Mouse (Mus musculus): ENCODE results near the gene Eapp. TPM values are rescaled to one million over a fixed set of nuclear protein-coding genes. Genes with fewer than 3 reads are reported as not detected.
"Not testable (repeated sequence)": the region's sequence is repeated elsewhere in the genome, so short reads cannot be mapped to it uniquely, and the experiment has no call there.

Gene Eapp
- polyA plus RNA-seq, 1 experiment from 2014 or later, result 78.5 TPM

- not testable (repeated sequence) for H3K4me2 ChIP-seq (replicated peaks); H3K4me3 ChIP-seq (replicated peaks; ENCODE audit: low read length); H3K9me3 ChIP-seq (ENCODE audit: control insufficient read depth, low read length); H3K27me3 ChIP-seq (ENCODE audit: control insufficient read depth, insufficient read depth, low read length); H3K36me3 ChIP-seq (replicated peaks; ENCODE audit: control insufficient read depth, insufficient read depth); H3K4me1 ChIP-seq (replicated peaks; ENCODE audit: control insufficient read depth, insufficient read depth, low read length); H3K27ac ChIP-seq; DNase-seq (ENCODE audit: low spot score); H3K9ac ChIP-seq
- WGBS, result 0% methylated on average over 5 of the region's 48 CpGs
- ATAC-seq (ENCODE audit: low FRiP score), result peak; percentile 63
Measured at GRCm38 (mm10) chr12:54713822-54714626, 18.3 kb upstream of the Eapp start.

DNA sequence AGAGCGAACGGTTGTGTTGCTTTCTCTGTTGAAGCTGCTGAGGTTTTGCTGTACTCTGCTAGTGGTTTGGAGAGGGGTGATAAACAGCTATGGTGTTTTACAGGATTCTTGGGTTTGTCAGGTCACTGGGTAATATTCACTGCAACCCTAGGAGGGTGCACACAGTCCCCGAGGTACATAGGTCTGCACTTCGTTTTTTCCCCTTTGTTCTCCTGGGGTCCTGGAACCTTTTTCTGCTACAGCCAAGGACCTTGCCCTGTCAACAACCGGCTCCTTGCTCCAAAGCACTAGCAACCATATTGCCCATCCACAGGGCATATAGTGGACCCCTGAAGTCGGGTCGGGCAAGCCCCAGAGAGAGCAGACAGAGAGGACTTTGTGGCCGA, 14.8 kb upstream of the Eapp start:
- H3K36me3 ChIP-seq (replicated peaks; ENCODE audit: control insufficient read depth, insufficient read depth); H3K9ac ChIP-seq; H3K27me3 ChIP-seq (ENCODE audit: control insufficient read depth, insufficient read depth, low read length); DNase-seq (ENCODE audit: low spot score); H3K4me3 ChIP-seq (replicated peaks; ENCODE audit: low read length); H3K4me1 ChIP-seq (replicated peaks; ENCODE audit: control insufficient read depth, insufficient read depth, low read length); H3K9me3 ChIP-seq (ENCODE audit: control insufficient read depth, low read length): not testable (repeated sequence)
- ATAC-seq (ENCODE audit: low FRiP score), result peak; percentile 83
- peak overlapping the region; percentile 33; the same call in 1 of the 2 replicates for H3K4me2 ChIP-seq (replicated peaks)
- H3K27ac ChIP-seq, result peak overlapping the region; percentile 69; the same call in 1 of the 2 replicates
- 1% methylated on average over 3 of the region's 8 CpGs for WGBS

GRCm38 (mm10) chr12:54709691-54710493, 14.2 kb upstream of the Eapp start:
- peak overlapping the region; percentile 38; the same call in 1 of the 2 replicates for H3K4me2 ChIP-seq (replicated peaks)

DNA sequence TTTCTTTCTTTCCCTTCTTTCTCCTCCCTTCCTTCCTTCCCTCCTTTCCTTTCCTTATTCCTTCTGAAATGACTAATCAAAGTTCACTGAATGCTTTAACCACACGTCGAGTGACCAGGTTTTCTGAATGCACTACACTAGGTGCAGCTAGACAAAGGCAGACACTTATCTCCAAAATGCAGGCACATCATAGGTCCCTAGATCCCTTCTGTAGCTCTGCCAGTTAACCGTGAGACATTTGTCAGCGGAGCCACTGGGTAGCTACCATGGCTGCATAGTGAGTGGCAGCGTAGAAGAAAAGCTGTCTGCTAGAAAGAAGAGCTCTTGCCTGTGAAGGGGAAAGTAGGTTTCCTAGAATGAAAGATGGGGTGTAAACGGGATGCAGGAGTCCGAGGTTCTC, 3.7 kb upstream of the Eapp start:
- 71% methylated on average over 7 of the region's 7 CpGs for WGBS
- Histone ChIP-seq H3K36me3 (replicated peaks; ENCODE audit: control insufficient read depth, insufficient read depth) (no peaks in the 10 kb centered on the region), H3K4me1 (replicated peaks; ENCODE audit: control insufficient read depth, insufficient read depth, low read length) (peaks cover 6% of the 10 kb centered on the region; the same call in 1 of the 2 replicates), H3K27me3 (ENCODE audit: control insufficient read depth, insufficient read depth, low read length) (no peaks in the 10 kb centered on the region), H3K27ac (no peak overlapping the region), H3K9me3 (ENCODE audit: control insufficient read depth, low read length) (no peaks in the 10 kb centered on the region), H3K4me3 (replicated peaks; ENCODE audit: low read length) (no peak overlapping the region), H3K9ac (no peak overlapping the region), H3K4me2 (replicated peaks) (no peak overlapping the region)
- ATAC-seq (ENCODE audit: low FRiP score) (no peak), DNase-seq (ENCODE audit: low spot score) (no peak)

More at GRCm38 (mm10) chr12:54709691-54710493, 14.2 kb upstream of the Eapp start:
- H3K27ac ChIP-seq, result 0 out of 2 replicates have a peak overlapping the region, but pooled peaks have one; percentile 59
- H3K4me3 ChIP-seq (replicated peaks; ENCODE audit: low read length), result 0 out of 2 replicates have a peak overlapping the region, but pooled peaks have one; percentile 14
- not testable (repeated sequence) for H3K9ac ChIP-seq; H3K4me1 ChIP-seq (replicated peaks; ENCODE audit: control insufficient read depth, insufficient read depth, low read length); H3K36me3 ChIP-seq (replicated peaks; ENCODE audit: control insufficient read depth, insufficient read depth); H3K9me3 ChIP-seq (ENCODE audit: control insufficient read depth, low read length); DNase-seq (ENCODE audit: low spot score); H3K27me3 ChIP-seq (ENCODE audit: control insufficient read depth, insufficient read depth, low read length)
- WGBS, result 0% methylated on average over 9 of the region's 44 CpGs
- peak; percentile 81 for ATAC-seq (ENCODE audit: low FRiP score)

DNA sequence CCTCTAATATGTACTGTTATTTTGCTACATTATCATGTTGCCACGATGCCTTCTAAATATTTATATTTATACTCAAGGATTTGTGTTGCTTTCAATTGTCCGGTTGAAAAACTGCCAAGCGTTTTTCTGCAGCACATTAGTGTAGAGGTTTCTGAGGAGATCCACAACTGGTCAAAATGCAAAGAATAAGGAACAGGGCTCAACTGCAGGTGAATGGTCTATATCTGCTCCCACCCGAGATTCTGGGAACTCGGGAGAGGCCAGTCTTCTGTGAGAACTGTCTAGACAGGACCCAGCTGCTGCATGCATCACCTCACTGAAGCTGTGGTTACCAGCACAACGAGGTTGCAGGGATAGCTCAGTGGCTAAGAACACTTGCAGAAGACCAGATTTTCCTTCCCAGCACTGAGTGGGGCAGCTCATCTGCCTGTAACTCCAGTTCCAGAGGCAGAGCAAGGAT, 2.1 kb upstream of the Eapp start:
- 62% methylated on average over 6 of the region's 6 CpGs for WGBS
- DNase-seq (ENCODE audit: low spot score), result no peak
- ATAC-seq (ENCODE audit: low FRiP score), result no peak
- Histone ChIP-seq H3K9ac (no peak overlapping the region; the same call in 1 of the 2 replicates), H3K4me1 (replicated peaks; ENCODE audit: control insufficient read depth, insufficient read depth, low read length) (peaks cover 9% of the 10 kb centered on the region; the same call in 1 of the 2 replicates), H3K27ac (peak overlapping the region; percentile 51; the same call in 1 of the 2 replicates), H3K36me3 (replicated peaks; ENCODE audit: control insufficient read depth, insufficient read depth) (peaks cover 2% of the 10 kb centered on the region; the same call in 1 of the 2 replicates), H3K4me3 (replicated peaks; ENCODE audit: low read length) (no peak overlapping the region), H3K4me2 (replicated peaks) (no peak overlapping the region), H3K27me3 (ENCODE audit: control insufficient read depth, insufficient read depth, low read length) (no peaks in the 10 kb centered on the region), H3K9me3 (ENCODE audit: control insufficient read depth, low read length) (no peaks in the 10 kb centered on the region)

DNA sequence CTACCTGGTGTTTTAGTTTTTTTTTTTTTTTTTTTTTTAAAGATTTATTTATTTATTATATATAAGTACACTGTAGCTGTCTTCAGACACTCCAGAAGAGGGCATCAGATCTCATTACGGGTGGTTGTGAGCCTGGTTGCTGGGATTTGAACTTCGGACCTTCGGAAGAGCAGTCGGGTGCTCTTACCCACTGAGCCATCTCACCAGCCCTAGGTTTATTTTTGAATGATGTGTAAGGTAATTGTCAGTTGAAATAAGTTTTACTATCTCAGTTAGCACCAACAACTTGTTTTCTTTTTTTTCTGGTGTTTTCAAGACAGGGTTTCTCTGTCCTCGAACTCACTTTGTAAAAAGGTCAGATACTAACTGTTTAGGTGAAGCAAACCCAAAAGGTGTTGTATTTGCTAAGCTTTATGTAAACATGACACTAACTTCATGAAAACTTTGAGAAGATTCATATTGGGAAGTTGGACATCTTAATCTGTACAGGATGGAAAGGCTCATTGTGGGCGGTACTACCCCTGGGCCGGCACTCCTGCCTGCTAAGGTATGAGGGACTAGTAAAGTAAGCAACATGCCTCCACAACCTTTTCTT, 1.4 kb upstream of the Eapp start:
- DNase-seq (ENCODE audit: low spot score) (no peak), ATAC-seq (ENCODE audit: low FRiP score) (no peak)
- H3K9ac ChIP-seq, result no peak overlapping the region
- peak overlapping the region; percentile 74; the same call in 1 of the 2 replicates for H3K4me2 ChIP-seq (replicated peaks)
- H3K27ac ChIP-seq, result peak overlapping the region; percentile 51; the same call in 1 of the 2 replicates
- H3K27me3 ChIP-seq (ENCODE audit: control insufficient read depth, insufficient read depth, low read length), result no peaks in the 10 kb centered on the region
- no peaks in the 10 kb centered on the region for H3K9me3 ChIP-seq (ENCODE audit: control insufficient read depth, low read length)
- H3K4me1 ChIP-seq (replicated peaks; ENCODE audit: control insufficient read depth, insufficient read depth, low read length), result peaks cover 9% of the 10 kb centered on the region; the same call in 1 of the 2 replicates
- no peak overlapping the region for H3K4me3 ChIP-seq (replicated peaks; ENCODE audit: low read length)
- 13% methylated on average over 7 of the region's 7 CpGs for WGBS
- H3K36me3 ChIP-seq (replicated peaks; ENCODE audit: control insufficient read depth, insufficient read depth), result peaks cover 9% of the 10 kb centered on the region; the same call in 1 of the 2 replicates

- H3K9me3 ChIP-seq (ENCODE audit: control insufficient read depth, low read length), result no peaks in the 10 kb centered on the region
- H3K4me3 ChIP-seq (replicated peaks; ENCODE audit: low read length), result peak overlapping the region; percentile 89
- ATAC-seq (ENCODE audit: low FRiP score) (peak; percentile 92), DNase-seq (ENCODE audit: low spot score) (peak; percentile 98)
- peak overlapping the region; percentile 74 for H3K4me2 ChIP-seq (replicated peaks)
- H3K27ac ChIP-seq, result peak overlapping the region; percentile 98
- H3K9ac ChIP-seq, result peak overlapping the region; percentile 94
- peaks cover 16% of the 10 kb centered on the region for H3K36me3 ChIP-seq (replicated peaks; ENCODE audit: control insufficient read depth, insufficient read depth)
- H3K4me1 ChIP-seq (replicated peaks; ENCODE audit: control insufficient read depth, insufficient read depth, low read length), result peaks cover 9% of the 10 kb centered on the region; the same call in 1 of the 2 replicates
- no peaks in the 10 kb centered on the region for H3K27me3 ChIP-seq (ENCODE audit: control insufficient read depth, insufficient read depth, low read length)
- under 1% methylated on average over 32 of the region's 32 CpGs for WGBS
Measured at GRCm38 (mm10) chr12:54696242-54697002, 725 bp upstream of the Eapp start.

GRCm38 (mm10) chr12:54694847-54695510, 718 bp downstream of the Eapp start:
- ATAC-seq (ENCODE audit: low FRiP score) (no peak), DNase-seq (ENCODE audit: low spot score) (no peak)
- H3K9me3 ChIP-seq (ENCODE audit: control insufficient read depth, low read length), result no peaks in the 10 kb centered on the region
- peak overlapping the region; percentile 98 for H3K27ac ChIP-seq
- H3K4me1 ChIP-seq (replicated peaks; ENCODE audit: control insufficient read depth, insufficient read depth, low read length), result peaks cover 9% of the 10 kb centered on the region; the same call in 1 of the 2 replicates
- H3K9ac ChIP-seq, result peak overlapping the region; percentile 94
- peak overlapping the region; percentile 74 for H3K4me2 ChIP-seq (replicated peaks)
- 37% methylated on average over 12 of the region's 12 CpGs for WGBS
- peaks cover 30% of the 10 kb centered on the region for H3K36me3 ChIP-seq (replicated peaks; ENCODE audit: control insufficient read depth, insufficient read depth)
- H3K4me3 ChIP-seq (replicated peaks; ENCODE audit: low read length), result peak overlapping the region; percentile 89
- H3K27me3 ChIP-seq (ENCODE audit: control insufficient read depth, insufficient read depth, low read length), result no peaks in the 10 kb centered on the region

Measured in hindbrain, embryonic 14.5 days (tissue).